Comparison of ENCODE assay signal across 8 mouse cellular contexts in the genomic region with DNA sequence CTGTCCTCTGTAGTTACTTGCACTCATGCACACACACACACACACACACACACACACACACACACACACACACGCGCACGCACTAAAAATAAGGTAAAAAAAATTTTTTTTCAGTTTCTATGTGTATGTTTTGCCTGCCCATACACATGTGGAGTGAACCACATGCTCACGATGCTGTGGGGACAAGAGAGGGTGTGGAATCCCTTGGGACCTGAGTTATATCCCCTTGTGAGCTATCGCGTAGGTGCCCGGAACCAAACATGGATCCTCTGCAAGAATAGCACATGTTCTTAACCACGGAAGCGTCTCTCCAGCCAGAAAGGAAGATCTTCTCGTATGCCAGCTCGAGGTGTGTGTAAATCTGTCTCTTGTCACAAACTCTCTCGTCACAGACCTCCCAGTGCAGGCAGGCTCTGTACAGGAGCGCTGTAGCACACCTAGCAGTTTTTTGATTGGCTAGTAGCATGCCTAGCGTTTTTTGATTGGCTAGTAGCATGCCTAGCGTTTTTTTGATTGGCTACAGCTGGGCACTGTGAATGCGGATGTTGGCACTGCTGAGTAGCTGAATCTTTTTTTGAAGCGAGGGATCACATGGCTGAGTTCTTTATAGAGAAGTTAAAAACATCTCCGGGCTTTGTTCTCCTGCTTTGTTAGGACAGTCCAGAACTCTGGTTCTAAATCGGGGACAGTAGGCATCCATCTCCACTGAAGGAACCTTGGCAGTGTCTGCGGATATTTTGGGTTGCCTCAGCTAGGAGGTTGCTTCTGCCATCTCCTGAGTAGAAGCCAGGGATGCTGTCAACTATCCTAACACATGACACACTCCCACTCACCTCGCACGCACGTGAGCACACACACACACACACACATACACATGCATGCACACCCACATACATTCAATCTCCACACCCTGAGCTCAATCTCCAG. TPM values are rescaled to one million over a fixed set of nuclear protein-coding genes. Genes with fewer than 3 reads are reported as not detected.
DNase-seq lines count a peak whose midpoint lies in the region; ATAC-seq lines count a peak whose summit lies in the region.

No protein-coding gene starts in this region.

- H3K36me3 ChIP-seq in hindbrain, embryonic 15.5 days, result no peaks in the 10 kb centered on the region

- H3K4me2 ChIP-seq in hindbrain, embryonic 15.5 days, result peak overlapping the region; percentile 53

- H3K27ac ChIP-seq in hindbrain, embryonic 15.5 days (replicated peaks), result peak overlapping the region; percentile 40

- 46% methylated on average over 23 of the region's 23 CpGs for WGBS in hindbrain, embryonic 15.5 days

- peak overlapping the region; percentile 28 for H3K4me3 ChIP-seq in hindbrain, embryonic 15.5 days

- DNase-seq in Muller cell, postnatal 12 days (ENCODE audit: inconsistent ontology term), result peak; percentile 81
- peak; percentile 42 for DNase-seq in cerebellum, adult 8-10 months
- DNase-seq in frontal cortex, adult 2 months (ENCODE audit: extremely low spot score in 1 of 2, low spot score in 1 of 2), result peak; percentile 93 to 94
- DNase-seq in left cerebral cortex, adult 11 months (ENCODE audit: low spot score), result peak; percentile 88
- DNase-seq in lung, postnatal 25 days (ENCODE audit: low spot score), result peak; percentile 91
- DNase-seq in right cerebral cortex, adult 18-20 months, result peak; percentile 90
- DNase-seq in adipocyte (ENCODE audit: low spot score), result no peak

- H3K9ac ChIP-seq in hindbrain, embryonic 15.5 days, result no peak overlapping the region

- no peaks in the 10 kb centered on the region for H3K9me3 ChIP-seq in hindbrain, embryonic 15.5 days

- peaks cover 7% of the 10 kb centered on the region for H3K4me1 ChIP-seq in hindbrain, embryonic 15.5 days (replicated peaks)

- no peaks in the 10 kb centered on the region for H3K27me3 ChIP-seq in hindbrain, embryonic 15.5 days

- ATAC-seq in hindbrain, embryonic 15.5 days (ENCODE audit: low FRiP score, low read depth), result peak; percentile 95

RNA-seq across cellular contexts. Expression of gene Pkdcc, which starts 52.4 kb away (rescaled TPM):
- 15.8 and 17.4 TPM in 2 replicates for polyA plus RNA-seq in frontal cortex, adult 2 months (2012; rRNA removed)
- 5.7 and 7.1 TPM in 2 replicates for polyA plus RNA-seq in hindbrain, embryonic 15.5 days (2015; fragmentation: Nextera tagmentation; extraction: Ambion mirVana)
